Mouse (Mus musculus) kidney, adult 2 months (tissue): ENCODE measurements at regions not wholly inside any gene's neighbourhood (a gene's known extent, or its start where the extent isn't known, plus 50 kb on each side); places are given as distances from the start of the nearest gene placed in this dataset.

ENCODE experiments used
- CTCF ChIP-seq: fragments of 200-500 bp; conservative IDR thresholded peaks from 2 replicates; pipeline ENCODE4 v1.5.1; 2011; ENCODE audit warnings: low read depth, mild to moderate bottlenecking, control low read depth, low read length, moderate library complexity, mixed read lengths; ENCODE audit not compliant: insufficient read depth, insufficient read length
- POLR2A ChIP-seq: fragments of 200-500 bp; IDR thresholded peaks from one replicate; pipeline ENCODE4 v1.6.1; 2011; ENCODE audit warnings: low read depth, low read length, control low read depth

DNA sequence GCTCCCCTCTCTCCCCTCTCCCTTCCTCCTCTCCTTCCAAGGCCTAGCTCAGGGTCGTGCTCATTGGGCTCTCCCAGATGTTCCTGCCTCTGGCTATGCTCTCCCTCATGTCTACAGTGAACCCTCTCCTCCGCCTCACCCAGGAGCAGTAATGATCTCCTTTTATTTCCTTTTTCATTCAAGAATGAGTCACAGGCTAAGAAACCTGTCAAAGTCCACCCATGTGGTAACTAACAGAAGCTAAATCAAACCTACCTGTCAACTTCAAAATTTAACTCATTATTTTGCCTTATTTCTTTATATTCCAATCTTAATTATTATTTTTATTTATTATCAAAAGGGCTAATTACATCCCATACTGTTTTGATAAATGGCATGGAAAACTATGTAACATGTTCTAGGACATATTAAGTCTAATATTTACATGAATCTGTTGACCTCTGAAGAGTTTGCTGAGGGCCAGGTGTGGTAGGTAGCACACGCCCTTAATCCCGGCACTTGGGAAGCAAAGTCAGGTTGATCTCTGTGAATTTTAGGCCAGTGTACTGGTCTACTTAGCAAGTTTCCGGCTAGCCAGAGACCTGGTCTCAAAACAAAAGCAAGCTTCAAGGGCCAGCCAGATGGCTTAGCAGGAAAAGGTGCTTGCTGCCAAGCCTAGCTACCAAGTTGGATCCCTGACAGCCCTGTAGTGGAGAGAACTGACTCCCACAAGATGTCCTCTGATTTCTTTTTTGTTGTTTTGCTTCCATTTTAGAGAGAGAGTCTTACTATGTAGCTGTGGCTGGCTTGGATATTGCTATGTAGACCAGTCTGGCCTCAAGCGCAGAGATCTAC lies 51.9 kb upstream of the Slc16a1 start:
- TF ChIP-seq CTCF = no peak
- TF ChIP-seq POLR2A = no peak
